Mouse (Mus musculus) embryo, embryonic 9.5 days (tissue): ENCODE measurements around the gene Onecut3.

Source experiments
- DNase-seq: peaks from one replicate; pipeline ENCODE4 v3.0.0-alpha.2; 2017; ENCODE audit errors: extremely low spot score

Onecut3 gene

DNA sequence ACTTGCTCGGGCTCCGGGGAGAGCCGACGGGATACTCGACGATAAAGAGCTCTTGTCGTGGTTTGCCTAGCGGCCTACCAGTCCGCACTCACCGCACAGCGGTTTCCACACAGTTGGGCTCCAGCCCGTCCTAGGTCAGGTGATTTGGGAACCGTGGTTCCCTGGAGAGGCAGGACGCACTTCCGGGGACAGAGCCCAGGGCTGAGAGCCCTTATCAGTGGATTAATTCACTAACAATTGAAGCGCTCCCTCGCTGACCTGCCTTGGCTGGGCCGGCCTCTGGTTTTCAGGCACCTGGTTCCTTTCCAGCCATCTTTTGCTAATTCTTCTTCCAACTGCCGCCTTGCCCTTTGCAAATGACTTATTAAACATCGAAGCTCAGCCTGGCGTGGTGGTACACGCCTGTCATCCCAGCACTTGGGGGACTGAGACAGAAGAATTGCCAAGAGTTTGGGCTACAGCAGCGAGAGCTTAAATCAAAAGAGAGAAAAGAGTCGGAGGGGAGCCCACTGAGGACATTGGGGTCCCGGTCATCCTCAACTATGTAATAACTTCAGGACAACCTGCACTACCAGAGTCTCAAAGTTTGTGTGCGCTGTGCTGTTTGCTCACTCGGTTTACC, 9.1 kb downstream of the Onecut3 start:
- peak; percentile 23 for DNase-seq

DNA sequence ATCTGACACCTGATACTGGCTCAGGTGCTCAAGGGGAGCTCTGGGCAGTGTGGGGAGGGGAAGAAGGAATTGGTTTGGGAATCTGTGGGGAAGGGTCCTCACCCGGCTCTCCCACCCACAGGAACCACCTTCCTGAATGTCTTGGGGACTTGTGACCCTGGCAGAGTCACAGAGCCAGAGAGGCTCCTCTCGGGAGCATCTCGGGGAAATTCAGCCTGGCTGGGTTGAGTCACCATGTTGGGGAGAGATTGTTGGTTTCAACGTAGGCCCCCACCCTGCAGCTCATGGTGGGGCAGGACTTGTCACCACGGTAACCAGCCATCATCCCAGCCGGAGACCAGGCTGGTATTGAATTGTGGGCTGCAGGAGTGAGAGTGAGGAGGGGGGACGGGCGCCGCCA, 10.1 kb downstream of the Onecut3 start:
- DNase-seq, result no peak

DNA sequence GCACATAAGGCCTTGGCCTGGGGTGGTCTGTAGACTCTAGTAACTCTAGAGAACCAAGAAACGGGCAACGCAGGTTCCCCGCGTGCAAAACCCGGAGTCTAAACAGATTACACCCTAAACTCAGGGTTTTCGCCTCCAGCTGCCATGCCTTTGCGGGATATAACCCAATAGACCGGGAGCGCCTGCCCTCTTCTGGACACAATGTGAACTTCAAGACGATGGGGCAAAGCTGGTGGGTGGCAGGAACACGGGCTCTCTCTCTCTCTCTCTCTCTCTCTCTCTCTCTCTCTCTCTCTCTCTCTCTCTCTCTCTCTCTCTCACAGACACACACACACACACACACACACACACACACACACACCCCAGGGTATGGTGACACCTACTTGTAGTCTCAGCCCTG, 11.6 kb downstream of the Onecut3 start:
- peak; percentile 77 for DNase-seq

DNA sequence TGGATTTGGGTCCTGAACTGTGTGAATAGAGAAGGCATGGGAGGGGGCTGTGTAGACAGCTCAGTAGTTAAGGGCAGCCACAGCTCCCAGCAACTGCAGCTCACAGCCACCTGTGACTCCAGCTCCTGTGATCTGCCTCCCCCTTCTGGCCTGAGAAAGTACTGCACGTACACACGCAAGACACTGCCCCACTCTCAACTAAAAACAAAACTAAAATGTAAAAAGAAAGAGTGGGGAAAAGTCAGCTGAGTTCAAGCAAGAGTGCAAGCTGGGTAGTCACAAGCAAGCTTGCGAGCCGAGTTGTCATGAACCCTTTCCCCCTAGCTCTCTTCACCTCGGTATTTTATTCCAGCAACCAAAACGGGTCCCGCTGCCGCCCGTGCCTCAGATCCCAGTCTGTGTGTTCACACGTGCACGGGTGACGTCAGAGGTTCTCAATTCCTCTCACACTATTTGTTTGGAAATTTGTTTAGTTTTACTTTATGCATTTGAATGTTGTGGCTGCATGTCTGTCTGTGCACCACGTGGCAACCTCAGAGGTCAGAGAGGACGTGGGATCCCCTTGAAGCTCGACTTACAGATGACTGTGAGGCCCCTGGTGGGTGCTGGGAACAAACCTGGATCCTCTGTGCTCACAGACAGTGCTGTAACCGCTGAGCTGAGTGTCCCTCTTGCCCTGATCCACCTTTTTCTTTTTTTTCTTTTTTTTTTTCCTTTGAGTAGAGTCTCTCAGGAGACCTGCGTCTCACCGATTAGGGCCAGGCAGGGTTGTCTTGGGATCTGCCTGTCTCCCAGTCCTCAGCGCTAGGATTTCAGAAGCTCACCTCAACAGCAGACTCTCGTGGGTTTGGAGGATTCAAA, 15.0 kb downstream of the Onecut3 start:
- peak; percentile 77 for DNase-seq

DNA sequence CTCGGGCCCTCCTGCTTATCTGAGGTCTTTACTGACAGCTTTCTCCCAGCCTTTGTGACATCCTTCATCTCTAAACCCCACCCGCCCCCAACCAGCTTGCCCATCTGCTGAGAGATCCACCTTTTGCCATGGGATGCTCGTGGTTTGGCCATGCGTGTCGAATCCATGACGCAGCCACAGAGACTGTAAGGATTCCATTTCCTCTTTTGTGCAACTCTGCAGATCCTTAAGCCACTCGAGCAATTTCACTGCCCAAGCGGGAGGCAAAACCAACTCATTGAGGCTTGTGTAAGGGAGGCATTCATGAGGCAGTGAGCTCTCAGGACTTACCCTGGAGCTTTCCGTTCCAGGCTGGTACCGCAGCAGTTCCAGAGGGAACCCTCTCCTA, 15.6 kb downstream of the Onecut3 start:
- no peak for DNase-seq

GRCm38 (mm10) chr10:80513739-80514138, 19.1 kb downstream of the Onecut3 start:
- no peak for DNase-seq

GRCm38 (mm10) chr10:80519287-80519686, 24.7 kb downstream of the Onecut3 start:
- no peak for DNase-seq

- no peak for DNase-seq
Observed at GRCm38 (mm10) chr10:80523299-80523698, 28.7 kb downstream of the Onecut3 start.

DNA sequence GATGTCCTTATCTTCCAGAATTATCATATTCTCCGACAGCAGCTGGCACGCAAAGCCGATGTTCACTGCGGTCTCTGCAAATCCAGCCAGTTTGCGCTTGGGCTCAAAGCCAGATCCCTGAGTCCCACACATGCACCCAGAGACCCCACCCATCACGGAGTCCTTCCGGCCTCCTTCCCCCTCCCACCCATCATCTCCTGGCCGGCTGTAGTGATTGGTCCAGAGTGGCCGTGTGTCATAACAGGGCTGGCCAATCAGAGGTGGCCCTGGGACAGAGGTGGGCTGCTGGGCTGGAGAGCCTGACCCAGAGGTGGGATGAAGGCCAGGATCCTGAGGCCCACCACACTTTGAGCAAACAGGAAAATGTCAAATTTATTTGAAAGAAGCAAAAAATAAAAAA, 31.5 kb downstream of the Onecut3 start:
- DNase-seq, result peak; percentile 59

DNA sequence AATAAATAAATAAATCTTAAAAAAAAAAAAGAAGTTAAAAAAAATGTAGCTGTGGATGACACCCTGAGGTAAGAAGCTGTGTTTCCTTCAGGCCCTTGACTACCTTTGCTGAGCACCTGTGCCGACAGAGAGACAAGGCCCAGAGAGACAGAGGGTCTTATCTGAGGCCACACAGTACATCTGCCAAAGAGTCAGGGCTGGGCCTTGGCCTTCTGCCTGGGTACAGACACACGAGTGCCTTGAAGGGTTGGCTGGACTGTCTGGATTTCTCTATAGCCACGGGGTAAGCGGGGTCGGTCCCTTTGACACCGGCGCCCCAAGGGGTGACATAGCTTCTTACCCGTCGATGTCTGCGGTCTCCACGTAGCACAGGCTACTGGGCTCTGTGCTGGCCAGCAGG, 38.1 kb downstream of the Onecut3 start:
- DNase-seq, result no peak

- peak; percentile 40 for DNase-seq
Observed at GRCm38 (mm10) chr10:80533704-80534103, 39.1 kb downstream of the Onecut3 start.

- no peak for DNase-seq
Observed at GRCm38 (mm10) chr10:80535071-80535470, 40.4 kb downstream of the Onecut3 start.

- DNase-seq, result no peak
Observed at GRCm38 (mm10) chr10:80535711-80536110, 41.1 kb downstream of the Onecut3 start.

- no peak for DNase-seq
Observed at GRCm38 (mm10) chr10:80538180-80538579, 43.5 kb downstream of the Onecut3 start.

DNA sequence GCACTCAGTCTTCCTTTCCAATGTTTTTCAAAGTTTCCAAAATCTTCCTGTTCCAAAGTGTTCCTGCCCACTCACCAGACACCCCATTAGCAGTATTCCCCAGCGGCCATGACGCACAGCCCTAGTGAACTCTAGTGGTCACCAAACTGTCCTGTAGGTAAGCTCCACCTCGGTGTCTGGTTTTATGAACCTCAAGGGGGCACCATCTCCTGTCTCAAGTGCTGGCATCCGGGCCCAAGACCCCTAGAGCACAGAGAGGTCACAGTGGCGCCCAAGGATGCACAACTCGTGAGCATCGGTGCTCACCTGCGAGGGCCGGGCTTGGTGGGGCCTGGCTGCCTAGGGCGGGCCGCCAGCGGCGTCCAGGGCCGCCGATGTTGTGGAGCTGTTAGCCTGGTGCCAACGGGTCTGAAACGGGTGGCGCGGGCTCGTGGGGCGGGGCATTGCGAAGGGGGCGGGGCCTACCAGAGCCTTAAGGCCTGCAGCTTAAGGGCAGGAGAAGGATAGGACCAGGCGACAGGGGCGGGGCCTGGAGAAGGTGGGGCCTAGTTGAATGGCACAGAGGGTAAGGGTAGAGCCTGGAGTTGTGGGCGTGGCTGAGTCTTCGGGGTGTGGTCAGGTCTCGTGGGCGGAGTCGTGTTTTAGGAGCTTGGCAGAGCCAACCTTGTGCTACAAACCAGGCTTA, 44.2 kb downstream of the Onecut3 start, which contains the start of gene Atp8b3:
Atp8b3 (minus strand) TSS at position 415 of the 685 bp plus-strand sequence.
- DNase-seq, result peak; percentile 87

- DNase-seq, result no peak
Observed at GRCm38 (mm10) chr10:80539493-80539892, 44.9 kb downstream of the Onecut3 start.

DNA sequence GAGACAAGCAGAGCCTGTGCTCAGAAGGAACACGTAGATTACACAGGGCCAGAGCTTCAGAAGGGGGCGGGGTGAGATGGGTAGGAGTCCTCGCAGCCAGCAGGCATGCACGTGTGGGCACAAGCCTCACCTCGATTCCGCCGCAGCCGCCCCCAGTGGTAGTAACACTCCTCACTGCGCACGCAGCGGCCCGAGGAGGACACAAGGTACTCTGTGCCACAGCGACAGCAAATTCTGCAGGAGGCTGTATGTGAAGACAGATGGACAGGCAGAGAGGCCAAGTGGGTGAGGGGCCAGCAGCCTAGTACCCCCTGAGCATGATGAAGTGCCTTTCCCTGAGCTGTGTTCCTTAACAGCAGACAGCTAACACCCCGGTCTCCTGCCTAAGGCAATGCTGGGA, 49.2 kb downstream of the Onecut3 start:
- no peak for DNase-seq

DNA sequence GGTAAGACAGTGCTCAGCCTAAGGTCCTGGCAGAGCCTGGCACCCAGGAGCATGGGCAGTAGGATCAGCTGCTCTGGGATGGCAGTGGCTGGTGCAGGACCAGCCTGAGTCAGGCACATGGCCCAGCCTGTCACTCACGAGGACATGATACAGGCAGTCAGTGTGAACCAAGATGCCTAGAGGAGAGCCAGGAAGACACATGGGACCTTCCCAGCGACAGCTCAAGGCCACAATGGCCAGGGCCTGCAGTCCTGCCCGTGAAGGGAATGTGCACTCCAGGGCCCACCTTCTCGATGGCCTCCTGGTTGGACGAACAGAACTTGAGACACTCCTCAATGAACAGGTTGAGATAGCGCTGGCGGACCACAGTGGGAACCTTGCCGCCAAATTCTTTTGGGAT, 51.0 kb downstream of the Onecut3 start:
- DNase-seq, result no peak

DNA sequence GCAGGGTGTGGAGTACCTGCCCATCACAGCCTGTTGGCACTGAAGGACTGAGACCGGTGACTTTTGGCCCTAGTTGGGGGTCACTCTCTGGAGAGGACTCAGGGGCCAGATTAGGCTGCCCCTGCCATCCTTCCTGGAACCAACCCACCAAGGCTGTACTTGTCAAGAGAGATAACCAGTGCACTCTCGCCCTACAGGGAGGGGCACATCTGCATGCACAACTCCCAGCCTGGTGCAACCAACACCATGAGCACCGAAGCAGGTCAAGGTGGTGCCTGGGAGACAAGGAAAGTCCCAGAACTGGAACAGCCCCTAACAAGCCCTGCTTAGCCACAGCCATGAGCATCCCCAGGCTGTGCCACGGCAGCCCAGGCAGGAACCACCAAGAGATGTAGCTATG, 52.3 kb downstream of the Onecut3 start:
- no peak for DNase-seq

DNA sequence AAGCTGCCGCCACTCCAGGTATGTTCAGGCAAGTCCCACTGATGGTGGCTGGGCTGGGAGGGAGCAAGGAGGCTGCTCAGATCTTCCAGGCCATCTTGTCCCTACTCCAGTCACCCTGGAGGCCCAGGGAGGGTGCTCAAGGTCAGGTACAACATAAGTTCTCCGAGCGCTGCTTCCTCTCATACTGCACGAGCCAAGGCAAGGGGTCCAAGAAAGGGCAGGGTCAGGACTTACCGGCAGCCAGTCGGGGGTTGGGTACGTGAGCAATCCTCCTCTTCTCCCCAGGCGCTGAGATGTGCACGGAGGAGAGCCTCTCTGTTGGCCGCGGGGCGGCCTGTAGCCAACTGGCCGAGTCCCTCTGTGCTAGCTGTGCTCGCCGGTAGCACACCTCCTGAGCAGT, 52.9 kb downstream of the Onecut3 start:
- DNase-seq, result no peak

- peak; percentile 69 for DNase-seq
Observed at GRCm38 (mm10) chr10:80548428-80549006, 53.9 kb downstream of the Onecut3 start.

DNA sequence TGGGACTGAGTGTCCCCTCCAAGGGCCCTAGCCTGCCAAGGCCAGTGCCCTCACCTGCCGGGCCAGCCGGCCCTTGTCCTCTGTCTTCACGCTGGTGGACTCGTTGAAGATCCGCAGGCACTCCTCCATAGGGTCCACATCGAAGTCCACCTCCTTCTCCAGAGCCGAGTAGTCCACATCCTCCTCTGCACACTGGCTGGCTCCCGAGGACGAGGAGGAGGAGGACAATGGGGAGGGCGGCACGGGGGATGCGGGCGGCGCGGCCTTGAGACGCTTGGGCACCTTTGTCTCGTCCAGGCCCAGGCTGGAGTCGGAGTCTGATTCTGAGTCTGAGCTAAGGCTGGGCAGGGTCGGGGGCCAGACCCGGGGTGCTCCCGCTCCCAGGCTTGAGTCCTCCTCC, 54.6 kb downstream of the Onecut3 start:
- DNase-seq, result no peak
